Mouse (Mus musculus) layer of hippocampus, postnatal 36 days (tissue): Measurements from ENCODE around the gene Tfap4. TPM values are rescaled to one million over a fixed set of nuclear protein-coding genes. Genes with fewer than 3 reads are reported as not detected.

ENCODE experiments used
- DNase-seq, 2 experiments: peaks; one replicate each; pipeline ENCODE4 v3.0.0; 2022
- total RNA-seq, 2 experiments: library from RNA; stranded (reverse); gene quantifications; 2 replicates each; pipeline ENCODE4 v1.2.3; 2021

The Tfap4 gene
- 1 to 10 TPM; 4.3 to 4.7 TPM for total RNA-seq

- DNase-seq = peak; percentile 79
Observed at GRCm38 (mm10) chr16:4559715-4560144, at the start of gene Tfap4. Tfap4 (minus strand) TSS chr16:4559854.

GRCm38 (mm10) chr16:4608532-4609059 lies 48.9 kb upstream of the Tfap4 start:
- DNase-seq = no peak

DNA sequence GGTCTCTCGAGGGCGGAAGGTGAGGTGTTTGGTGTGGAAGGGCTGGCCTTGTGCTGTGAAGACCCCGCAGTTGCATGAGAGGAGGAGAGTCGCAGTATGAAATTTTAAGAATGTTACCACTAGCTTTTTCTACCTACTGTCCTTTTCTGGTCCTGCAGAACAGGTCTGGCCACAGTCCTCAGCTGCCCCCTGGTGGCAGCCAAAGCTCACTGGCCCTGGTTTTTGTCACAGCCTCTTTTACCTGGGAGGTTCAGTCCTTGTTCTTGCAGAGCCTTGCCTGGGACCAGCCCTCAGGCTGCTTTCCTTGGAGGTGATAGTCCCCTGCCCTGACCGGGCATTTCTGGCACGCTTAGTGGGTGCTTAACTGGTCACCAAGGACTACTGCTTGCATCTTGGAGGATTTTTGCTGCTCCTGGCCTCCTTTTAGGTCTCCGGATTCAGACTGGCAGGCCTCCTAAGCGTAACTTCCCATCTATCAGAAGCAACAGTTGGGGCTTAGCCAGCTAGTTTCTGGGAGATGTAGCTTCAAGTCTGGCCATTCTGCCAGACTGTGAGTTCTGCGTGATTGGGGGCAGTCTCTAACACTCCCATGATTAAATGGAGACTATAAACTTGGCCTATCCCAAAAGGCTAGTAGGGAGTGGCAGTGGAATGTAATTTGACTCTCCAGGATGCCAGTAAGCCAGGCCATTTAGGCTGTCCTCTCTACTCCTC lies 48.3 kb upstream of the Tfap4 start:
- peak; percentile 68 to 74 for DNase-seq

GRCm38 (mm10) chr16:4606431-4607084 lies 46.9 kb upstream of the Tfap4 start:
- DNase-seq = no peak

- DNase-seq = no peak
Observed at GRCm38 (mm10) chr16:4605514-4606131, 46.0 kb upstream of the Tfap4 start.

DNA sequence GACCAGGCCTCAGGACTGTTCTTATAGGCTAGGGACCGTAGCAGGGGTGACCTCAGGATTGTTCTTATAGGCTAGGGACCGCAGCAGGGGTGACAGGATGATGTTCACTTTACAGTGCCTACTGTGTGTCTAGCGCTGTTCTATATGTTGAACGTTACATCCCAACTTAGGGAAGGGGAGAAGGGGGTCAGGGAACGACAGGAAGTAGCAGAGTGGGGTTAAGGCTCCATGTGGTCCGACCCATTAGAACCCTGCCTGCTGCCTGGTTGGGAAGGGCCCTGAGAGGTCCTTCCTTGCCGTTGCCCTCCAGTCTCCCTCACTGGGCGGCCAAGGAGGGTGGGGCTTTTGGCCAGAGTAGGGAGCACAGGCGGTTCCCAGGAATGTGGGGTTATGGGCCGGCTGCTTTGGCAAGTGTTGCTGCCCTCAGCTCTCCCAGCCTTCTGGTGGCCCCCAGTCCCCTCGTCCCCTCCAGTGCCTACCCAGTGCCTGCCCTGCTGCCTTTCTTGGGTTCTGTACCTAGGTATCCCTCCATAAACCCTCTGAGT lies 44.7 kb upstream of the Tfap4 start:
- no peak for DNase-seq

GRCm38 (mm10) chr16:4603453-4603837 lies 43.8 kb upstream of the Tfap4 start:
- no peak for DNase-seq

DNA sequence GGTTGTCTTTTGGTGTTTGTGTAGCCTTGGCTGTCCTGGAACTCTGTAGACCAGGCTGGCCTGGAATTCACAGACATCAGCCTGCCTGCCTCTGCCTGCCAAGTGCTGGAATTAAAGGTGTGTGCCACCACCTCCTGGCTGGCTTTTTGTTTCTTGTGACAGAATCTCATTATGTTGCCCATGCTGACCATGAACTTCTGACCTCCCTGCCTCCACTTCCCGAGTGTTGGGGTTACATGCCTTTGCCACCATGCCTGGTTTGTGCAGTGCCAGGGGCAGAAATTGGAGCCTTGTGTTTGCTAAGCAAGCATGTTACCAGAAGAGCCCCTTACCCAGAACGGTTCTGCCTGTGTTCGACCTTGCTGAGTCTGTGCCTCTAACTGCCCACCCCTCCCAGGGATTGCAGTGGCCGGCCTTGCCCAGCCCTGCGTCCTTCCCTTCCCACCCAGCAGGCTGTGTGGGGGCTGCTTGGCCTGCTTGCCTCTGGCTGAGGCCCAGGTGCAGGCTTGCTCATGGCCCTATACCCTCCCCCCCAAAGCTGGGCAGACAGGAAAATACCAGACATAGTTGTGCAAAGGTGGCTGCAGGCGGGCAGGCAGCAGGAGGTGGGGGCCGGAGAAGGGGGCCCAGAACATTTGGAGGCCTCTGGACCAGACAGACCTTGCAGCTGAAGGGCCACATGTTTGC lies 43.3 kb upstream of the Tfap4 start:
- no peak for DNase-seq

DNA sequence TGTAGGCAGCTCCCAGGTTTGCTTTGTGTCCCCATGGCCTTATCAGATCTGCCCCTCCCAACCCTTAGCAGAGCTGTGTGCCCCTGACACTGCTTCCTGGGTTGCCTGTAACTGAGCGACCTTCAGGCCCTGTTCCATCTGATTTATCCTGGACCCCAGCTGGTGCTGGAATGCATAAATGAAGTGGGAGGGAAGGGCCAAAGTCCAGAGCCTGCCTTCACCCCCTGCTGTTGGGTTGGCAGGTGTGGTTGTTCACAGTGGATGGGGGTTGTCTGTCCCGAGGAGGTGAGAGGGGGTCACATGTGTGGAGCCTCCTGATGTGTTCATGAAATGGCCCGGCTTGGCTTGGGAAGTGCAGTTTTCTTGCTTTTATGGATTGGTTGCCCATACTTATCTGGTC lies 42.5 kb upstream of the Tfap4 start:
- DNase-seq = no peak

DNA sequence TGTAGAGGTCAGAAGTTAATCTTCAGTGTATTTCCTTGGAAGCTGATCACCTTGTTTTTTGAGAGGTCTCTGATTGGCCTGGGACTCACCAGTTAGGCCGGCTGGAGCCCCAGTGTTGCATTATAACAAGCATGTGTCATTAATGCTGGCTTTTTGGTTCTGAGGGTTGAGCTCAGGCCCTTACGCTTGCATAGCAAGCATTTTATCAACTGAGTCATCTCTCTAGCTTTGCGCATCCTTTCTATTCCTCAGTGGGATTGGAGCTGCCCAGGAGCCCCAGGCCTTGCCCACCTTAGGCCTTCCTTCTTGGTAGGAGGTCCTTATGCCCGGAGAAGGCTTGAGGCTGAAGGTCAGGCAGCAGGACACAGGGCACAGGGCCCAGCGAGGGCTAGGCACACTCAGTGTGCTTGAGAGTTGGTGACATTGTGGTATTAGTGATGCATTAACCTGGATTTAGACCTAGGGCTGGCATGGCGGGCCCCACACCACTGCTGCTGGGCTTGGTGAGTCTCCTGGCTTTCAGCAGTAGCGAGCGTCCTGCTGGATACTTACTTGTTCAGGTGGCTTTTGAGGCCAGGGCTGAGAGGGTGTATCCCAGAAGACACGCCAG lies 41.2 kb upstream of the Tfap4 start:
- no peak for DNase-seq

DNA sequence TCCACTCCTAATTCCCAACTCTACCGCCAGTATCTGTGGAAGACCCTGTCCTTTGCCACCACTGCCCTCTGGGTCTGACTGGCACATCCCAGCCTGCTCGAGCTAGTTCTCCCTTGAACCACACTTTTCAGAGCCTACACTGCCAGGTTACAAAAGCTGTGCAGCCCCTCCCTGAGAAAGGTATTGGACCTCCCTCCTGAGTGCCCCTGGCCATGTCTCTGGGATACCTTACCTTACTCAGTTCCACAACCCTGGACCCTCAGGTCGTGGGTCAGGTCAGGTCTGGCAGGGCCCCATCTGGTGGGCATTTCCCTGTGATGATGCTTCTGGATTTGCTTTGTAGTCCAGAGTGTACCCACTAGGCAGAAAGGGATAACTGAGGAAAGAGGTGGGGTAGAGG lies 40.0 kb upstream of the Tfap4 start:
- no peak for DNase-seq

DNA sequence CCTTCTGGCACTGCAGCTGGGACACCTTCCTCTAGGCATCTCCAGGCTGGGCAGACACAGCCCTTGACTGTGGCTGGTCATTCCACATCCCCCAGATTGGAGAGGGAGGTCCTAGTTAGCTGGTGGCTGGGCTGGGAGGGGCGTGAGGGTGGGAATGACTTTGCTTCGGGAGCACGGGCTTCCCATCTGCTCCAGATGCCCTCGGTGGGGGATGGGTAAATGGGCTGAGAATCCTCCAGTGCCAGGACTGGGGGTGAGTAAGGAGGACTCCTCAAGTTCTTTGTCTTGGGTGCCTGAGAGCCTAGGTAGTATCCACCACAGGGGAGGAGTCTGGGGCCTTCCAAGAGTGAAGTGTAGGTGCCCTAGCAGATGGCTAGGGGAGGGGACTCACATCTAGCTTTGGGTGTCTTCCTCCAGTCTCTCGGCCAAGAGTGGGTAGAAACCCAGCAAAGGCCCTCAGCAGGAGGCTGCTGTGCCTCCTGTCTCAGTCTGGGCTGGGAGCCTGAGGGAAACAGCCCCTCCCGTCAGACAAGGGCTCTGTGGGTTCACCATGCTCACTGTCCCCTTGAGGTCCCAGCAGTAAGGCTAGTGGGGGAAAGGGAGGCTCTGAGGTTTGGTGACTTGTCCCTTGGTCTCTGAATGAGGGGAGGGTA lies 39.4 kb upstream of the Tfap4 start:
- no peak for DNase-seq

DNA sequence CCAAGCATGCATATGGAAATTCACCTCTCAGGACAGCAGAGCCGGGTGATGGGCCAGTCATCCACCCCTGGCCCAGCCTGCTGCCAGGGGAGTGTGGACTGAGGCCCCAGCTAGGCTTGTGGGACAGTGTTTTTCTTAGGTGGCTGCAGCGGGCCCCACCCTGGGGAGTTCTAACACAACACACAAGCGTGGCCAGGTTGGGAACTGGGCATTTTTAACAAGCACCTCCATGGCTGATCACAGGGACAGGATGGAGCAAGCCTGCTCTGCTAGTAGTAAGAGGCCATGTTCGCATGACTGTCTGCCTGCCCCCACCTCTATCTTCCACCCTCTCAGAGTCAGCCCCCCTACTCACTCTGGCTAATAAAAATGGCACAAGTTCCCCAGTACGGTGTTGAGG lies 38.4 kb upstream of the Tfap4 start:
- no peak for DNase-seq

GRCm38 (mm10) chr16:4597296-4597695 lies 37.6 kb upstream of the Tfap4 start:
- no peak for DNase-seq

DNA sequence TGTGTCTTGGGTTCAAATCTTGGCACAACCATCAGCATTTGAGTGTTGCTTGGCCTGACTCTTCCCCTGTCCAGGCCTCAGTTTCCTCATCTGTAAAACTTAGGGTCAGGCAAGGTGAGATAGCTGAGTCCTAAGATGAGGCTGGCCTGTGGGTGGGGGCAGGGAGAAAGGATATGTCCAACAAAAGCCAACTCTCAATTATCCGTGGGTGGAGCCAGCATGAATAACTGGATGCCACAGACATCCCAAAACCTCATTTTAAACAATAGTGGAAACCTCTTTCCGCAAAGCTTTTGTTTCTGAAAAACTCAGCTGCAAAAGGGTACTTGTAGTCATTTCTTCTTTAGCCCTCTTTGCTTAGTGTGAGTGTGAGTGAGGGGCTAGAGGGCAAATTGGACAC lies 37.2 kb upstream of the Tfap4 start:
- DNase-seq = no peak

GRCm38 (mm10) chr16:4596141-4596728 lies 36.6 kb upstream of the Tfap4 start:
- DNase-seq = no peak

GRCm38 (mm10) chr16:4595527-4595963 lies 35.9 kb upstream of the Tfap4 start:
- DNase-seq = peak in 1 of 2 experiments; percentile 35

GRCm38 (mm10) chr16:4594814-4595526 lies 35.3 kb upstream of the Tfap4 start:
- DNase-seq = peak in 1 of 2 experiments; percentile 32

DNA sequence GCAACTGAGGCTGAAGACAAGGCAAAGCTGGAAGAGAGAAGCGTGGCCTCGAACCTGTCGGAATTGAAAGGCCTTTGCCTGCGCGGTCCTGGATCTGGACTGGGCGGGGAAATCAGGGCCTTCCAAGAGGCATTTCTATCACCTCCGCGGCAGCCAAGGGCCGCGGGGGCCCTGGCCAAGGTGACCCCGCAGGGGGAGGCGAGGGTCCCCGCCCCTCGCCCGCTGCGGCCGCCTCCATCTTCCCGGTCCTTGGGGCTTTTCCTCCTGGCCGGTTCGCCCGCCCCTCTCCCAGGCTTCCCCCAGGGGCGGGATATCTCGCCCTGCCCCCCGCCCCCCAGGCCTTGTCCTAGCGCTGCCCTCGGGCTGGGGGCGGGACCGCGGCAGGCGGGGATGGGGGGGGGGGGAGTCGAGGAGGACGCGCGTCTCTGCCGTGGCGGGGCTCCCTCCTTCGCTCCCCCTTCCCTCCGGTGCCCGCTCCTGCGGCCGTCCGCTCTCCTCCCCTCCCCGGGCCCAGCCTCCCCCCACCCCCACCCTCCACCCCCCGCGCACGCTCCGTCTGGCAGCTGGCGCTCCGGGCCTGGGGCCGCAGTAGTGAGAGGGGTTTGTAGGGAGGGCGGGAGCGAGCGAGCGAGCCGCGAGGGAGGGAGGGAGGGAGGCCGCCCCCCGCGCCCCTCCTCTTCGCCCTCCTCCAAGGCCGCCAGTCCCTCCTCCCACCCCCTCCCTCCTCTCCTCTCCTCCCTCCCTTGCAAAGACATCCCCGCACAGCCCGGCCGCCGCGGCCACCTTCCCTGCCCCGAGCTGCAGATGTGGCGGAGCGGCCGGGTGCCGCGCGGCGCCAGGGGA lies 34.5 kb upstream of the Tfap4 start, which contains the start of gene Glis2:
Gene Glis2, plus strand, starts transcription at position 743 of the 843 bp plus-strand sequence.
- DNase-seq = peak in 1 of 2 experiments; percentile 42
